Mouse (Mus musculus): ENCODE results near the gene Tsc22d4. TPM values are rescaled to one million over a fixed set of nuclear protein-coding genes. Genes with fewer than 3 reads are reported as not detected.
A peak's percentile ranks its signal among the peaks of the same experiment; 100 is the strongest.

Gene Tsc22d4
- polyA plus RNA-seq, 1 experiment, result 32.4 TPM

DNA sequence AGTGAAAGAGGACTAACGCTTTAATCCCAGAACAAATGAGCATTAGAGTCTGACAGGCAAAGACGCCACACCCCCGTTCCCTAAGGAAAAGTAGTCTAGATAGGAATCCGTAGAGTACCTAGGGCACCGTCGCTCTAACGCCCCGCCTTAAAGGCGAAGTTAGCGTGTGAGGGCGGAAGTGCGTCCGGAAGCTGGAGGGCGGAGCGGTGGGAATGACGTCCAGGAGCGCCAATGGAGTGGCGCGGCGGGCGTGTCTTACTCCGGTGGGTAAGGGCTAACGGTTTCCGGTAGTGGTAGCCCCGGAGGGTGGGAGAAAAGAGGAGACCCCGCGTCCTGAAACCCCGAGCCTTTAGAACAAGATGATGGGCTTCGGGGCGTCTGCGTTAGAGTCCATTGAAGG, 33.1 kb downstream of the Tsc22d4 start, which contains the start of gene Ppp1r35:
Ppp1r35 (plus strand) TSS at position 215 of the 400 bp plus-strand sequence.
- peak within 1 kb of the TSS; percentile 90 for H3ac ChIP-seq (ENCODE audit: control insufficient read depth, insufficient read length, low read depth)
- no peak for TF ChIP-seq CTCF (IDR thresholded peaks at IDR 0.05; ENCODE audit: control insufficient read depth, insufficient read depth, insufficient read length)
- no peak for TF ChIP-seq CEBPB (IDR thresholded peaks at IDR 0.05; ENCODE audit: low read depth)
- no peak for TF ChIP-seq FOSL1 (IDR thresholded peaks at IDR 0.05; ENCODE audit: insufficient read depth, low read length, poor library complexity, severe bottlenecking)
- no peak for TF ChIP-seq MYOD1 (IDR thresholded peaks at IDR 0.05; ENCODE audit: control insufficient read depth, insufficient read length, low read depth)
- TF ChIP-seq MAX (IDR thresholded peaks at IDR 0.05), result no peak
- TF ChIP-seq MYOG (IDR thresholded peaks at IDR 0.05; ENCODE audit: control insufficient read depth, extremely low read depth, insufficient read length), result no peak
- TF ChIP-seq USF1 (IDR thresholded peaks at IDR 0.05; ENCODE audit: low read depth), result no peak

DNA sequence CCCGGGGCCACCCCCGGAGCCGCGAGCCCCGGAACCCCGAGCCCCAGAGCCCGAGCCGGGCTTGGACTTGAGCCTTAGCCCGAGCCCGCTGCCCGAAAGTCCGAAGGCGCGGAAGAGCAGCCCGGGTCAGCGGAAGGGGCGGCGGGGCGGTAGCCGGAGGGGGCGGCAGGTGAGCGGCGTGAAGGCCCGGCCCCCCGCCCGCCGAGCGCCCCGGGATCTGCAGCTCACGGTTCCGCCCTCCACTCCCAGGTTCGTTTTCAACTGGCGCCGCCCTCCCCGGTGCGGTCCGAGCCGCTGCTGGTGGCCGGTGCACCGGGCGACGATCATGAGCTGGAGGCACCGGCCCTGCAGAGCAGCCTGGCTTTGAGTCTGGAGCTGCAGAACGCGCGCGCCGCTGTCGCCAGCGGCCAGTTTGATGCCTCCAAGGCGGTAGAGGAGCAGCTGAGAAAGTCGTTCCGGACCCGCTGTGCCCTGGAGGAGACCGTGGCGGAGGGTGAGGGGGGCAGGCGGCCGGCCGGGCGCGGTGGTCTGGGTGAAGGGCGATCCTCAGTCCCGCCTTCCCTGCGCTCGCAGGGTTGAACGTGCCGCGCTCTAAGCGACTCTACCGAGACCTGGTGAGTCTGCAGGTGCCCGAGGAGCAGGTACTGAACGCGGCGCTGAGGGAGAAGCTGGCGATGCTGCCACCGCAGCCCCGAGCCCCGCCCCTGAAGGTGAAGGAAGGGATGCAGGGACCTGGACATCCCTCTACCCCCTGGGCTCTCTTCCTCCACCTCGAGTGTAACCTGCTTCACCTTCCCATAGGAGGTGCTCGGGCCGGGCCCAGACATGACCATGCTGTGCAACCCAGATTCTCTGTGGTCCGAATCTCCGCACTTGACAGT, 33.8 kb downstream of the Tsc22d4 start:
- Histone ChIP-seq H3K27me3 (ENCODE audit: control insufficient read depth, insufficient read depth, insufficient read length) (no peaks in the 10 kb centered on the region), H3ac (ENCODE audit: control insufficient read depth, insufficient read length, low read depth) (peak overlapping the region; percentile 90), H3K79me3 (ENCODE audit: low read depth) (peaks cover 23% of the 10 kb centered on the region), H3K79me2 (ENCODE audit: control insufficient read depth, insufficient read depth) (peaks cover 48% of the 10 kb centered on the region), H3K36me3 (ENCODE audit: control insufficient read depth, insufficient read depth) (peaks cover 42% of the 10 kb centered on the region), H3K4me3 (ENCODE audit: insufficient read depth, poor library complexity, severe bottlenecking) (peak overlapping the region; percentile 68)
- no peak for TF ChIP-seq USF1 (IDR thresholded peaks at IDR 0.05; ENCODE audit: low read depth)
- no peak for TF ChIP-seq MYOD1 (IDR thresholded peaks at IDR 0.05; ENCODE audit: control insufficient read depth, insufficient read length, low read depth)
- no peak for TF ChIP-seq FOSL1 (IDR thresholded peaks at IDR 0.05; ENCODE audit: insufficient read depth, low read length, poor library complexity, severe bottlenecking)
- no peak for TF ChIP-seq MYOG (IDR thresholded peaks at IDR 0.05; ENCODE audit: control insufficient read depth, extremely low read depth, insufficient read length)
- TF ChIP-seq CTCF (IDR thresholded peaks at IDR 0.05; ENCODE audit: control insufficient read depth, insufficient read depth, insufficient read length), result no peak
- no peak for TF ChIP-seq MAX (IDR thresholded peaks at IDR 0.05)
- TF ChIP-seq CEBPB (IDR thresholded peaks at IDR 0.05; ENCODE audit: low read depth), result no peak

More for the DNA sequence above, 33.1 kb downstream of the Tsc22d4 start, which contains the start of gene Ppp1r35:
- Histone ChIP-seq H3K79me3 (ENCODE audit: low read depth) (peaks cover 17% of the 10 kb centered on the region), H3K27me3 (ENCODE audit: control insufficient read depth, insufficient read depth, insufficient read length) (no peaks in the 10 kb centered on the region), H3K36me3 (ENCODE audit: control insufficient read depth, insufficient read depth) (peaks cover 35% of the 10 kb centered on the region), H3K4me3 (ENCODE audit: insufficient read depth, poor library complexity, severe bottlenecking) (peak within 1 kb of the TSS; percentile 68), H3K79me2 (ENCODE audit: control insufficient read depth, insufficient read depth) (peaks cover 41% of the 10 kb centered on the region)

DNA sequence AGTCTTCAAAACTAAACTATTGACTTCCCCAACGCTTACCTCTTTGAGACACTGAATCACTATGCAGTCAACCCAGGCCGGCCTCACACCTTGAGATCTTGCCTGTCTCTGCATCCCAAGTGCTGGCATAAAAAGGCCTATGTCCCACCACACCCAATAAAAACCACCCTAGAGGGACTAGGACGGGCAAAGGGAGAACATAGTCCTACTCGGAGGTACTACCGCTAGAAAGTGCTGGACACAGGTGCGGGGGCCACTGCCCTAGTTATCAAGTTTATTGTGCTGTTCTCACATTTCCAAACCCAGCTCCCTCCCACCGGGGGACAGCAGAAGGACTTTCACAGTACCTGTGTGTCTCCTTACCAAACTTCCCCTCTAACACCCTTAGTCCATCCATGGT, 36.1 kb downstream of the Tsc22d4 start:
- Histone ChIP-seq H3K36me3 (ENCODE audit: control insufficient read depth, insufficient read depth) (peaks cover 52% of the 10 kb centered on the region), H3K4me3 (ENCODE audit: insufficient read depth, poor library complexity, severe bottlenecking) (no peak overlapping the region), H3ac (ENCODE audit: control insufficient read depth, insufficient read length, low read depth) (no peak overlapping the region), H3K27me3 (ENCODE audit: control insufficient read depth, insufficient read depth, insufficient read length) (no peaks in the 10 kb centered on the region), H3K79me2 (ENCODE audit: control insufficient read depth, insufficient read depth) (peaks cover 64% of the 10 kb centered on the region), H3K79me3 (ENCODE audit: low read depth) (peaks cover 36% of the 10 kb centered on the region)
- TF ChIP-seq MYOD1 (IDR thresholded peaks at IDR 0.05; ENCODE audit: control insufficient read depth, insufficient read length, low read depth), result no peak
- TF ChIP-seq USF1 (IDR thresholded peaks at IDR 0.05; ENCODE audit: low read depth), result no peak
- TF ChIP-seq MYOG (IDR thresholded peaks at IDR 0.05; ENCODE audit: control insufficient read depth, extremely low read depth, insufficient read length), result no peak
- no peak for TF ChIP-seq CEBPB (IDR thresholded peaks at IDR 0.05; ENCODE audit: low read depth)
- TF ChIP-seq MAX (IDR thresholded peaks at IDR 0.05), result no peak
- no peak for TF ChIP-seq FOSL1 (IDR thresholded peaks at IDR 0.05; ENCODE audit: insufficient read depth, low read length, poor library complexity, severe bottlenecking)
- no peak for TF ChIP-seq CTCF (IDR thresholded peaks at IDR 0.05; ENCODE audit: control insufficient read depth, insufficient read depth, insufficient read length)

DNA sequence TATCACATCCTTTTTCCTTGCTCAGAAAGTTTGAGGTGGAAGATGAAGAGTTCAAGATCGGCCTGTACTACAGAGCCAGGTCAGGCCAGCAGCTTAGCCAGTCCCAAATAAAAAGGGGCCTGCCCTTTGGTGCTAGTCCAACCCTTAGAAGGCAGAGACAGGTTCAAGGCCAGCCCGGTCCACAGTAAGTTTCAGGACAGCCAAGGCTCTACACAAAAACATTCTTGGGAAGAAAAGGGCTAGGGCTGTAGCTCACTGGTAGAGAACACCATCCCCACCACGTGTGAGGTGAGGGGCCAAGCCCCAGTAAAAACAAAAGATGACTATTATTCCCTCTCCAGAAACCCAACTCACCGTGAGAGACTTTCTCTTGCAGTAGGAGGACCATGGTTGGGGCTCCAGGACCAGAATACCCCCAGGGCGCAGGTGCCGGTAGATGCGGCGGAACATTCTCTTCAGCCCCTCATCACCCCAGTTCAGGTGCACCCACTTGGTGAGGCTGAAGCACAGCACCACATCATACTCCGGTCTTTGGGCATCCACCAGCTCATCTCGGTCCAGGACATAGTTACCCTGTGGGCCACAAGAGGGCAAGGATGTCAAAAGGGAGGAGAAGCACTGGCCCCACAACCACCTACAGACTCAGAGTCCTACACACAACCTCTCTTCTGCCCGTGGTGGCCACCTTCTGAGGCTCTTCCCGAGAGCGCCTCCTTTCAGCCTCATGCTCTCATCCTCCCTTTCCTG, 37.4 kb downstream of the Tsc22d4 start:
- TF ChIP-seq MAX (IDR thresholded peaks at IDR 0.05), result no peak
- no peak for TF ChIP-seq CEBPB (IDR thresholded peaks at IDR 0.05; ENCODE audit: low read depth)
- TF ChIP-seq CTCF (IDR thresholded peaks at IDR 0.05; ENCODE audit: control insufficient read depth, insufficient read depth, insufficient read length), result no peak
- no peak for TF ChIP-seq FOSL1 (IDR thresholded peaks at IDR 0.05; ENCODE audit: insufficient read depth, low read length, poor library complexity, severe bottlenecking)
- no peak for TF ChIP-seq USF1 (IDR thresholded peaks at IDR 0.05; ENCODE audit: low read depth)
- TF ChIP-seq MYOD1 (IDR thresholded peaks at IDR 0.05; ENCODE audit: control insufficient read depth, insufficient read length, low read depth), result no peak
- TF ChIP-seq MYOG (IDR thresholded peaks at IDR 0.05; ENCODE audit: control insufficient read depth, extremely low read depth, insufficient read length), result no peak
- no peak overlapping the region for H3ac ChIP-seq (ENCODE audit: control insufficient read depth, insufficient read length, low read depth)
- H3K4me3 ChIP-seq (ENCODE audit: insufficient read depth, poor library complexity, severe bottlenecking), result peak overlapping the region; percentile 7
- H3K79me3 ChIP-seq (ENCODE audit: low read depth), result peaks cover 36% of the 10 kb centered on the region
- H3K79me2 ChIP-seq (ENCODE audit: control insufficient read depth, insufficient read depth), result peaks cover 64% of the 10 kb centered on the region
- peaks cover 52% of the 10 kb centered on the region for H3K36me3 ChIP-seq (ENCODE audit: control insufficient read depth, insufficient read depth)
- H3K27me3 ChIP-seq (ENCODE audit: control insufficient read depth, insufficient read depth, insufficient read length), result no peaks in the 10 kb centered on the region

DNA sequence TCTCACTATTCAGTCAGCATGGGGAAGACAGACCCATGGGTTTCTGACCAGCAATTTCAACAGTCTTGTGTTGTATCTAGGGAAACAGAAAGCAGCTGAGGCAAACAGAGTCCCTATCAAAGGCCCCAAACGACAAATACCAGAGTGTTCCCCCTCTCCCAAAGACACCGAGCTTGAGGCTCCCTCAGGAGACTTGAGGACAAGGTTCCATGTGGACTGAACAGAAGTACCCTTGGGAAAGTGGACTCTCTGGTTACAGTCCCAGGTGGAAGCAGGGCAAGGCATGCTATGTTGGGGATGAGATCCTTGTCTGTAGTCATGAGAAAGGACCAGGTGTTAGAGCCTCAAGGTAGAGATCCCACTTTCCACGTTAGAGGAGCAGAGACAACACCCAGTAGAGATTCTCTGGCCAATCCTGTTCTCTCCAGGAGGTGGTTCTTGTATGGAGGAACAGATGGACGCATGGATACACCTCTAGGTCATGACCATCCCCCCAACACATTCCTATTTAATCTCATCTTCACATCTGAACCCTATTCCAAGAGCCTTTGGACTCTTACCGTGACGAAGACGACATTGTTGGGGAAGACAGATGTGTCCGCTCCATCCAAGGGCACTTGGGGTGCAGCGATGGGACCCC, 38.5 kb downstream of the Tsc22d4 start:
- TF ChIP-seq MYOG (IDR thresholded peaks at IDR 0.05; ENCODE audit: control insufficient read depth, extremely low read depth, insufficient read length) (no peak), CEBPB (IDR thresholded peaks at IDR 0.05; ENCODE audit: low read depth) (no peak), FOSL1 (IDR thresholded peaks at IDR 0.05; ENCODE audit: insufficient read depth, low read length, poor library complexity, severe bottlenecking) (no peak), MYOD1 (IDR thresholded peaks at IDR 0.05; ENCODE audit: control insufficient read depth, insufficient read length, low read depth) (no peak), MAX (IDR thresholded peaks at IDR 0.05) (no peak), CTCF (IDR thresholded peaks at IDR 0.05; ENCODE audit: control insufficient read depth, insufficient read depth, insufficient read length) (no peak), USF1 (IDR thresholded peaks at IDR 0.05; ENCODE audit: low read depth) (no peak)
- peaks cover 52% of the 10 kb centered on the region for H3K36me3 ChIP-seq (ENCODE audit: control insufficient read depth, insufficient read depth)
- no peak overlapping the region for H3K4me3 ChIP-seq (ENCODE audit: insufficient read depth, poor library complexity, severe bottlenecking)

More for the DNA sequence above, 38.5 kb downstream of the Tsc22d4 start:
- Histone ChIP-seq H3K79me3 (ENCODE audit: low read depth) (peaks cover 36% of the 10 kb centered on the region), H3ac (ENCODE audit: control insufficient read depth, insufficient read length, low read depth) (no peak overlapping the region), H3K79me2 (ENCODE audit: control insufficient read depth, insufficient read depth) (peaks cover 64% of the 10 kb centered on the region), H3K27me3 (ENCODE audit: control insufficient read depth, insufficient read depth, insufficient read length) (no peaks in the 10 kb centered on the region)

Data from C2C12 (cell line).